Mouse (Mus musculus) spleen, adult 2 months (tissue): ENCODE data around the gene Fbxo11.

Experiments
- CTCF ChIP-seq: fragments of 200-500 bp; IDR thresholded peaks from 2 replicates; pipeline ENCODE4 v1.5.1; 2011; ENCODE audit warnings: mild to moderate bottlenecking, inconsistent platforms; ENCODE audit not compliant: insufficient read depth, insufficient read length, insufficient replicate concordance; ENCODE audit errors: extremely low read depth
- POLR2A ChIP-seq: fragments of 200-500 bp; IDR thresholded peaks from 2 replicates; pipeline ENCODE4 v1.6.1; 2011; ENCODE audit warnings: low read depth, low read length, inconsistent platforms

DNA sequence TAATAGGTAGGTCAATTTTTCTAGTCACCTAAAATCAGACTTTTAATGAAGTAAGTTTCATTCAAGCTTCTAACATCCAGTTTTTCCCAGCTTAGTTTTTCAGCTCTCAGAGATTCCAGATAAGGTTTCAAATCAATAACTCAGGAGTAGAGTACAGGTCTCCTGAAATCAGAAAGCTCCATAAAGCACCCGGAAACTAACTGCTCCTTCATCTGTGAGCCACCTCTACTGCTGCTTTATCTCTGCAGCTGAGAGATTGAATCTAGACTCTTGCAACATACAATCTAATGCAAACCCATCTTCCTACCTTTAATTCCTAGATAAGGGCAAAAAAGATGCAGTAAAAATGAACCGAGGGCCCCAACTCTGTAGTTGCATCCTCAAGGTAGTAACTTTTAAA is 14.8 kb downstream of the Fbxo11 start:
- TF ChIP-seq POLR2A (no peak), CTCF (no peak)
